Mouse (Mus musculus) hindbrain, embryonic 16.5 days (tissue): ENCODE results near the gene Hdac9. TPM values are rescaled to one million over a fixed set of nuclear protein-coding genes. Genes with fewer than 3 reads are reported as not detected.
A peak's percentile ranks its signal among the peaks of the same experiment; 100 is the strongest.

Source experiments
- ATAC-seq: fragments of 200-750 bp; cut with Nextera tagmentation; 2 replicates; pipeline ENCODE4 v1.8.0; 2017; ENCODE audit warnings: moderate TSS enrichment, moderate library complexity
- H3K27ac ChIP-seq: fragments of 300-500 bp; sonication (generic); 2 replicates; pipeline ENCODE4 v1.5.1; 2014; ENCODE audit warnings: low read depth, mild to moderate bottlenecking, control low read depth, low read length, moderate library complexity
- H3K27me3 ChIP-seq: fragments of 300-500 bp; sonication (generic); replicated peaks from 2 replicates; pipeline ENCODE4 v1.6.1; 2014; ENCODE audit warnings: low read length; ENCODE audit not compliant: control insufficient read depth, insufficient read depth
- H3K36me3 ChIP-seq: fragments of 300-500 bp; sonication (generic); 2 replicates; pipeline ENCODE4 v1.6.1; 2014; ENCODE audit warnings: mild to moderate bottlenecking, low read length, moderate library complexity, mixed read lengths; ENCODE audit not compliant: control insufficient read depth, insufficient read depth
- H3K4me1 ChIP-seq: fragments of 300-500 bp; sonication (generic); 2 replicates; pipeline ENCODE4 v1.6.1; 2014; ENCODE audit warnings: low read depth, low read length; ENCODE audit not compliant: control insufficient read depth, insufficient read depth
- H3K4me2 ChIP-seq: fragments of 300-500 bp; sonication (generic); 2 replicates; pipeline ENCODE4 v1.6.1; 2014; ENCODE audit warnings: mild to moderate bottlenecking, low read length, control low read depth, moderate library complexity
- H3K4me3 ChIP-seq: fragments of 300-500 bp; sonication (generic); 2 replicates; pipeline ENCODE4 v1.5.1; 2014; ENCODE audit warnings: mild to moderate bottlenecking, low read length, control low read depth, moderate library complexity
- H3K9ac ChIP-seq: fragments of 300-500 bp; sonication (generic); 2 replicates; pipeline ENCODE4 v1.6.1; 2014; ENCODE audit warnings: low read depth, mild to moderate bottlenecking, control low read depth, low read length, moderate library complexity
- H3K9me3 ChIP-seq: fragments of 300-500 bp; sonication (generic); 2 replicates; pipeline ENCODE4 v1.6.1; 2014; ENCODE audit warnings: mild to moderate bottlenecking, low read length, moderate library complexity; ENCODE audit not compliant: control insufficient read depth
- whole genome bisulfite sequencing: fragments of 180-500 bp; shearing (Covaris S2); extraction: QIAGEN DNeasy Blood & Tissue Kit; methylation state at CpG from one replicate; pipeline ENCODE4 v1.1.7; 2014; 5-methylcytosine and 5-hydroxymethylcytosine counted together
- polyA plus RNA-seq: library from polyadenylated mRNA; unstranded; fragments of >200 nt; fragmentation: Nextera tagmentation; extraction: Ambion mirVana; gene quantifications from 2 replicates; pipeline ENCODE4 v1.2.1, GENCODE M21; 2015

The Hdac9 gene
- polyA plus RNA-seq, 1 experiment from 2014 or later: 10.4 TPM

GRCm38 (mm10) chr12:34569052-34569451, 347.8 kb downstream of the Hdac9 start:
- H3K36me3 ChIP-seq: no peaks in the 10 kb centered on the region
- no peaks in the 10 kb centered on the region for H3K4me1 ChIP-seq
- H3K9me3 ChIP-seq: no peaks in the 10 kb centered on the region
- ATAC-seq: peak; percentile 77
- no peak overlapping the region for H3K27ac ChIP-seq
- 49% methylated on average over 3 of the region's 3 CpGs for WGBS
- no peak overlapping the region for H3K9ac ChIP-seq
- no peak overlapping the region for H3K4me2 ChIP-seq
- H3K27me3 ChIP-seq: no peaks in the 10 kb centered on the region
- no peak overlapping the region for H3K4me3 ChIP-seq

- WGBS: 84% methylated on average over 2 of the region's 2 CpGs
- no peaks in the 10 kb centered on the region for H3K36me3 ChIP-seq
- no peak overlapping the region for H3K4me3 ChIP-seq
- no peak overlapping the region for H3K4me2 ChIP-seq
- H3K9me3 ChIP-seq: no peaks in the 10 kb centered on the region
- no peaks in the 10 kb centered on the region for H3K27me3 ChIP-seq
- H3K9ac ChIP-seq: no peak overlapping the region
- no peaks in the 10 kb centered on the region for H3K4me1 ChIP-seq
- no peak overlapping the region for H3K27ac ChIP-seq
- no peak for ATAC-seq
Observed at GRCm38 (mm10) chr12:34562331-34562730, 354.6 kb downstream of the Hdac9 start.

- Histone ChIP-seq H3K9me3 (no peaks in the 10 kb centered on the region), H3K27me3 (no peaks in the 10 kb centered on the region), H3K9ac (no peak overlapping the region), H3K4me2 (no peak overlapping the region), H3K36me3 (no peaks in the 10 kb centered on the region), H3K4me1 (no peaks in the 10 kb centered on the region), H3K27ac (no peak overlapping the region), H3K4me3 (no peak overlapping the region)
- no peak for ATAC-seq
- 80% methylated on average over 5 of the region's 5 CpGs for WGBS
Observed at GRCm38 (mm10) chr12:34559001-34559400, 357.9 kb downstream of the Hdac9 start.

GRCm38 (mm10) chr12:34554803-34555202, 362.1 kb downstream of the Hdac9 start:
- Histone ChIP-seq H3K9ac (no peak overlapping the region), H3K27me3 (no peaks in the 10 kb centered on the region)
- no peak for ATAC-seq

GRCm38 (mm10) chr12:34550268-34550667, 366.6 kb downstream of the Hdac9 start:
- H3K4me2 ChIP-seq: no peak overlapping the region

More at GRCm38 (mm10) chr12:34554803-34555202, 362.1 kb downstream of the Hdac9 start:
- H3K9me3 ChIP-seq: no peaks in the 10 kb centered on the region
- no peaks in the 10 kb centered on the region for H3K36me3 ChIP-seq
- H3K27ac ChIP-seq: no peak overlapping the region
- H3K4me2 ChIP-seq: no peak overlapping the region
- H3K4me3 ChIP-seq: no peak overlapping the region
- H3K4me1 ChIP-seq: no peaks in the 10 kb centered on the region

GRCm38 (mm10) chr12:34529165-34529545, 387.7 kb downstream of the Hdac9 start:
- Histone ChIP-seq H3K4me2 (peak overlapping the region; percentile 55), H3K4me3 (no peak overlapping the region), H3K27ac (peak overlapping the region; percentile 75), H3K27me3 (no peaks in the 10 kb centered on the region), H3K9me3 (no peaks in the 10 kb centered on the region), H3K36me3 (no peaks in the 10 kb centered on the region), H3K4me1 (peaks cover 3% of the 10 kb centered on the region), H3K9ac (peak overlapping the region; percentile 43; the same call in 1 of the 2 replicates)
- 0 out of 2 replicates have a peak, but pooled peaks have one; percentile 40 for ATAC-seq
- 7% methylated on average over 3 of the region's 3 CpGs for WGBS

More at GRCm38 (mm10) chr12:34550268-34550667, 366.6 kb downstream of the Hdac9 start:
- Histone ChIP-seq H3K9ac (no peak overlapping the region), H3K4me1 (no peaks in the 10 kb centered on the region), H3K4me3 (no peak overlapping the region), H3K36me3 (no peaks in the 10 kb centered on the region), H3K27ac (no peak overlapping the region), H3K9me3 (no peaks in the 10 kb centered on the region), H3K27me3 (no peaks in the 10 kb centered on the region)
- no peak; the same call in 1 of the 2 replicates for ATAC-seq
- 54% methylated on average over 9 of the region's 9 CpGs for WGBS

- no peaks in the 10 kb centered on the region for H3K27me3 ChIP-seq
- H3K27ac ChIP-seq: peak overlapping the region; percentile 75
- WGBS: 6% methylated on average over 11 of the region's 11 CpGs
- H3K36me3 ChIP-seq: no peaks in the 10 kb centered on the region
- no peaks in the 10 kb centered on the region for H3K9me3 ChIP-seq
- peak; percentile 85 for ATAC-seq
- peak overlapping the region; percentile 55 for H3K4me2 ChIP-seq
- peaks cover 3% of the 10 kb centered on the region for H3K4me1 ChIP-seq
- H3K9ac ChIP-seq: peak overlapping the region; percentile 43
- H3K4me3 ChIP-seq: peak overlapping the region; percentile 37
Observed at GRCm38 (mm10) chr12:34528201-34529164, 388.4 kb downstream of the Hdac9 start.

- Histone ChIP-seq H3K27me3 (no peaks in the 10 kb centered on the region), H3K9ac (peak overlapping the region; percentile 43), H3K4me1 (peaks cover 3% of the 10 kb centered on the region), H3K36me3 (no peaks in the 10 kb centered on the region), H3K4me3 (peak overlapping the region; percentile 37), H3K9me3 (no peaks in the 10 kb centered on the region), H3K4me2 (peak overlapping the region; percentile 55), H3K27ac (peak overlapping the region; percentile 75)
- no peak for ATAC-seq
- 48% methylated on average over 4 of the region's 4 CpGs for WGBS
Observed at GRCm38 (mm10) chr12:34527761-34528160, 389.1 kb downstream of the Hdac9 start.

GRCm38 (mm10) chr12:34521468-34521867, 395.4 kb downstream of the Hdac9 start:
- no peaks in the 10 kb centered on the region for H3K9me3 ChIP-seq
- no peak overlapping the region for H3K27ac ChIP-seq
- no peak overlapping the region for H3K9ac ChIP-seq
- no peak for ATAC-seq
- no peaks in the 10 kb centered on the region for H3K36me3 ChIP-seq
- H3K4me1 ChIP-seq: 0 out of 2 replicates have a peak, but pooled peaks cover 2% of the 10 kb centered on the region
- H3K27me3 ChIP-seq: no peaks in the 10 kb centered on the region
- WGBS: 89% methylated on average over 2 of the region's 2 CpGs
- H3K4me2 ChIP-seq: no peak overlapping the region
- H3K4me3 ChIP-seq: no peak overlapping the region
